Mouse (Mus musculus): Measurements from ENCODE around the gene March2. TPM values are rescaled to one million over a fixed set of nuclear protein-coding genes. Genes with fewer than 3 reads are reported as not detected.
"Not testable (repeated sequence)": the region's sequence is repeated elsewhere in the genome, so short reads cannot be mapped to it uniquely, and the experiment has no call there.

Gene March2
- total RNA-seq (2022) = 100 to 1,000 TPM in 1 of 4 experiments, 10 to 100 TPM in 3; 90.1 to 113 (median 96.7) TPM

- peak; percentile 97 to 98 for DNase-seq (ENCODE audit: low spot score in 2 of 2)
These were observed at the start of gene March2 for GRCm38 (mm10) chr17:33718384-33718881. TSS of gene March2 (minus strand) at chr17:33718670.

DNA sequence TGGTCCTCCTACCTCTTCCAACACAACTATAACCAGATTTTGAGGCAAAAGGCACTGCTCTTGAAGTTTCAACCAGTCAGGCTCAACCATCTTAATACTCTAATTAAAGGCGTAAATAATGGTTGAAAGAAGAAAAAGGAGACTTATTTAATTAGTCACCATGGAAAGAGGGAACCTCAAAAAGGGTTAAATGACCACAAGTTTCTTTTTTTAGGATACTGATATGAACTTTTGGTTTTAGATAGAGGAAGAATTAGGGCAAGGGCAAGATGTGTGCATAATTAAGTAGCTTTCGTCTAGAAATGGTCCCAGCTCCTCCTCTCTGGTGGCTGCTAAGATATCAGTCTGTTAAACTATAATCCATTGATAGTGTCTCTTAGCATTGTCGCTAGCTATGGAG lies 47.9 kb upstream of the March2 start:
- no peak for DNase-seq (ENCODE audit: low spot score in 2 of 2)

GRCm38 (mm10) chr17:33760255-33761165 lies 42.0 kb upstream of the March2 start, which contains the start of gene Rab11b:
TSS of gene Rab11b (minus strand) at chr17:33760530.
- DNase-seq (ENCODE audit: low spot score in 2 of 2) = peak; percentile 100

GRCm38 (mm10) chr17:33759767-33760254 lies 41.3 kb upstream of the March2 start:
- DNase-seq (ENCODE audit: low spot score in 2 of 2) = peak; percentile 91 to 94

GRCm38 (mm10) chr17:33757231-33757630 lies 38.8 kb upstream of the March2 start:
- peak; percentile 37 to 72 for DNase-seq (ENCODE audit: low spot score in 2 of 2)

DNA sequence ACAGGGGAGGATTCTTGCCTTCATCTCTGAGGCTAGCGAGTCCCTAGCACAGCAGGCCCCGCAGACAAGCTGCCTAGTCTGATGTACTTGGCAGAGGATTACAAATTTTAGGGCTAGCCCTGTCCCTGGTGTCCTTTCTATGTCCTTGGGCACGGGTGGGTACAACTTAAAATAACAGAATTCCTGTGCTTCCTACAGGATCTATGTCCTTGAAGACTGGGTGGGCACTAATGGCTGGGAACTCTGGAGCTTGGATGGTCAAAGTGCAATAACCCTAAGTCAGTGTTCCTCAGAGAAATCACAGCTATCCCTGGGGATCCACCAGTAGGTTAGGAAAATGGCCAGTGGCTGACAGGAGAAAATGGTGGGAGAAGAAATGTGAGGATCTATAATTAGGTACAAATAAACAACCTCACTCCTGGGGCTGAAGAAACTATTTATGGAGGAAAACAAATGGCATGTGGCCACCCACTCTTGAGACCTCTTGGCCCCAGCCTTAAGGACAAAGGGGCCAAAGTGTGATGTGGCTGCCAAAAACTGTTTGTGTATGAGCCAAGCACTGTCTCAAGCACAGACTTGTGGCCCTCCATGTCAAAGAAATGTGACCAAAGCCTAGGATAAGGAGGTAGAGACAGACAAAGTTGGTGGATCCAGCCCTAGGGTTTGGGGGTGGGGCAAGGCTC lies 37.8 kb upstream of the March2 start:
- peak in 1 of 2 experiments; percentile 24 for DNase-seq (ENCODE audit: low spot score in 2 of 2)

DNA sequence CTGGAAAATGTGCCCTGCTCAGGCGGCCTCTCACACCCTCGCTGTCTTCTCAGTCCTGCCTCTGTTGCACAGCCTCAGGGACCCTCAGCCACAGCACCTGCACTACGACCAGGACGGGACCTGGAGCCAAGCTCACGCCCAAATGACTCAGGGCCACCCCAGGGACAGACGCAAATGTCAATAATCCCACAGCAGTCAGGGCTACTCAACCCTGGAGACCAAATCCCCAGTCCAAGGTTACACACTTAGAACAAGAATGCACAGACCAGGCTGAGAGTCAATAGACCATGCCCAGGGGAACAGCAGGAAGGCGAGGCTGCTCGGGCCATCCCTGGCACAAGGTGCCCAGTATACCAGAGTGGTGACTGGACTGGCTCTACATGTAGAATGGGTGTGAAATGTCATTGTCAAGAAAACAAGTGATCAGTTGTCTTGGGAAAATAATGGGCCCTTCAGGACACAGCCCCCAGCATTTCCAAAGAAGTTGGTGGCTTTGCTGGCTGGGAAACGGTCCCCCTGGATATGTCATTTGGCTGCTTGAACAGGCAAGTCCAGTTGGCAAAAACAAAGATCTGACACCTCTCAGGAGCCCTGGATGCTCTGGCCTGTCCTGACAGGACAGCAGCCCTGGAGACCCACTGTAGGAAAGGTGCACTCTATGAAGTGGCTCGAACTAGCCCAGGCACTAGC lies 37.1 kb upstream of the March2 start:
- DNase-seq (ENCODE audit: low spot score in 2 of 2) = no peak

GRCm38 (mm10) chr17:33754656-33755055 lies 36.2 kb upstream of the March2 start:
- DNase-seq (ENCODE audit: low spot score in 2 of 2) = no peak

DNA sequence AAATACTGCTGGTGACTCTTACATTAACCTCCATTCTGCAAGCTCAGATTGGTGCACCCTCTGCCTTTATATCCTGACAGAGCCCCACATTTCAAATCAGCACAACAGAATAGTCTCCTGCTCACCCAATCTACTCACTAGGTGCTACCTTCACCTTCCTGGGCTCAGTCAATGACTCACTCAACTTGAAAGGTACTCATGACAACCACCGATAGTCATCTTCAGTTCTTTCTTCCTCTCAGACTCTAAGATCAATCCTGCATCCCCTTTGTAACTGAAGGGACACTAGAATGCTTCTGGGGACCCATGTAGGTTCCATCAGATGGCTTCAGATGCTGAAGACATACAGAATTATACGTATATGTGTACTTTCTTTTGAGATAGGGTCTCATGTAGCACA lies 33.8 kb upstream of the March2 start:
- no peak for DNase-seq (ENCODE audit: low spot score in 2 of 2)

DNA sequence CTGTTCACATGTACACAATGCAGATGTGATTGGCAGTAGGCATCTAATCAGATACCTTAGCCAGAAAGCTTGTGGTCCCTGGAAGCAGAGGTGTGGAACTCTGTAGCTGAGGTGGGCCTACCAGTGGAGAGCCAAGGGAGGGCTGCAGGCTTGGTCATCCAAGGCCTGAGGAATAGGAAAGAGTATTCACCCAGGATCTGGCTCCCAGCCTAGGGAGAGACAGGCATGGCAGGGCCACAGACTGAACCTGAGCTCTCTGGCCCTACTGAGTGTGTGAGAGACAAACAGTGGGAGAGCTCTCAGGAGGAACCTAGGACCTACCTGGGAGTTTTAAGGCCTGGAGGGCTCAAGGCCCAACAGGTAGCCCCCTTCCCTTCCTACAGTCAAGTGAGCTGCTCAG lies 32.7 kb upstream of the March2 start:
- no peak for DNase-seq (ENCODE audit: low spot score in 2 of 2)

GRCm38 (mm10) chr17:33749451-33749850 lies 31.0 kb upstream of the March2 start:
- no peak for DNase-seq (ENCODE audit: low spot score in 2 of 2)

GRCm38 (mm10) chr17:33746011-33746410 lies 27.5 kb upstream of the March2 start:
- DNase-seq (ENCODE audit: low spot score in 2 of 2) = no peak

DNA sequence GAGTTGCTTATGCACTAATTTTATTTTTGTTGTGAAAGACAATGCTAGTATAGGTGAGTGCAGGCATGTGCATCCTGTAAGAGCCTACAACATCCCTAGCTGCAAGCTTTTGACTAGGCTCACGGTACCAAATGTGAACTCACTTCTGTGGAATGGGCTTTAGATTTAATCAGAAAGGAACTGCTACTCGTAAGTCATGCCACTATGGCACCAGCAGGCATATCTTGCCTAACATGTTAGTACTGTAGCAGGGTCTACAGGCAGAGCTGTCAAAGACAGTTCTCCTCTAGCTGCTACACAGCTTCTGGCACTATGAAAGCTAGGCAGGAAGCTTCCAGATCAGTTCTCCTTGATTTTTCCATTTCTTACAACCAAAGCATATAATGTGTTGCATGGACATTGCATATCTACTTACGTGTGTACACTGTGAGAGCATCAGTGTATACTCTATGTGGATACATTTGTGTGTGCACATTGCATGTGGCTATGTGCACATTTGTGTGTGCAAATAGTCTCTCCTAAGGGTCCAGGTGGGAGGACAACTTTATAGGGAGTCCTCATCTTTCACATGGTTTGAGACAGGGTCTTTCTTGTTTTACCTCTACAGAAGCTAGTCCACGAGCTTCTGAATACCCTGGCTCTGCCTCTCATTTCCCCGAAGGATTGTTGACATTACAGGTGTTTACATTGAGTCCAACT lies 26.4 kb upstream of the March2 start:
- DNase-seq (ENCODE audit: low spot score in 2 of 2) = no peak

DNA sequence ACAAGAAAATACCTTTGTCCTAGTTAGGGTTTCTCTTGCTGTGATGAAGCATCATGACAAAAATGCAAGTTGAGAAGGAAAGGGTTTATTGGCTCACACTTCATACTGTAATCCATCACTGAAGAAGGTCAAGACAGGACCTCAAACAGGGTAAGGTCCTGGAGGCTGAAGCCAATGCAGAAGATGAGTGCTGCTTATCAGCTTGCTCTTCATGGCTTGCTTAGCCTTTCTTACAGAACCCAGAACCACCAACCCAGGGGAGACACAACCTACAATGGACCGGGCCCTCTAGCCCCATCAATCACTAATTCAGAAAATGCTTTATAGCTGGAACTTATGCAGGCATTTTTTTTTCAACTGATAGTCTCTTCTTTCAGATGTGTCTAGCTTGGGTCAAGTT lies 23.9 kb upstream of the March2 start:
- no peak for DNase-seq (ENCODE audit: low spot score in 2 of 2)

GRCm38 (mm10) chr17:33733526-33733925 lies 15.1 kb upstream of the March2 start:
- DNase-seq (ENCODE audit: low spot score in 2 of 2) = not testable (repeated sequence)

GRCm38 (mm10) chr17:33732556-33733083 lies 14.2 kb upstream of the March2 start:
- DNase-seq (ENCODE audit: low spot score in 2 of 2) = not testable (repeated sequence)

DNA sequence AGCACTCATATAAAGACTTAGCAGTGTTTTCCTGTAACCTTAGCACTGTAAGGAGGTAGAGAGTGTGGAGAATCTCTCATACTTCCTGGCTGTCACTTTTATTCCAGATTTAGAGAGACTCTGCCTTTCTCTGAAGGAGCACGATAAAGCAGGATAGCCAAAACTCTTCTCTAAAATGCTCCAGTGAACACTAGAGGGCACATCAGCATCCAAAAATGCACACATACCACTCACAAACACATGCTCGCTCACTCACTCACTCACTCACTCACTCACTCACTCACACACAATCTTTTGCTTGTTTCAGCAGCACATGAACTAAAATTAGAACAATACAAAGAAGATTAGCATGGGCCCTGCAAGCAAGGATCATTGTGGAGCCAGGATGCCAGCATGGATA lies 10.7 kb upstream of the March2 start:
- no peak for DNase-seq (ENCODE audit: low spot score in 2 of 2)

GRCm38 (mm10) chr17:33728396-33728795 lies 9.9 kb upstream of the March2 start:
- DNase-seq (ENCODE audit: low spot score in 2 of 2) = no peak

GRCm38 (mm10) chr17:33719736-33720378 lies 1.4 kb upstream of the March2 start:
- DNase-seq (ENCODE audit: low spot score in 2 of 2) = no peak
